Mouse (Mus musculus): ENCODE measurements around the gene Cd320. TPM values are rescaled to one million over a fixed set of nuclear protein-coding genes. Genes with fewer than 3 reads are reported as not detected.
A peak's percentile ranks its signal among the peaks of the same experiment; 100 is the strongest.
"Not testable (repeated sequence)": the region's sequence is repeated elsewhere in the genome, so short reads cannot be mapped to it uniquely, and the experiment has no call there.

Gene Cd320
- total and polyA plus RNA-seq, 3 experiments, result 45.6 to 48.5 TPM; not detected in 1

- peaks cover 27% of the 10 kb centered on the region for H3K79me2 ChIP-seq (ENCODE audit: control insufficient read depth, insufficient read depth, low read length, poor library complexity)
- not testable (repeated sequence) for H3K9ac ChIP-seq (ENCODE audit: control insufficient read depth, low read depth, low read length, poor library complexity, severe bottlenecking); DNase-seq (ENCODE audit: low read depth, low spot score); H3K27ac ChIP-seq (ENCODE audit: control insufficient read depth, low read depth, low read length); H3K27me3 ChIP-seq (ENCODE audit: control insufficient read depth in 1 of 2, insufficient read depth in 2 of 2, low read length in 2 of 2); H3K4me3 ChIP-seq (ENCODE audit: control insufficient read depth in 1 of 2, insufficient read depth in 1 of 2, low read depth in 2 of 2, low read length in 2 of 2); H3K9me3 ChIP-seq (replicated peaks; ENCODE audit: insufficient read depth, low read length)
- 0 out of 6 replicates have a peak, but pooled peaks of 2 of the 3 experiments have one; percentile 2 to 9 for TF ChIP-seq CTCF (IDR thresholded peaks at IDR 0.05 in 2 of 3, conservative IDR thresholded peaks at IDR 0.05 in 1 of 3; ENCODE audit: control insufficient read depth in 1 of 3, insufficient read depth in 1 of 3, low read depth in 2 of 3, low read length in 3 of 3, poor library complexity in 1 of 3, severe bottlenecking in 1 of 3)
- peak; percentile 41; the same call in 1 of the 2 replicates for TF ChIP-seq ZNF384 (IDR thresholded peaks at IDR 0.05; ENCODE audit: low read depth, low read length)
- H3K4me1 ChIP-seq (ENCODE audit: control insufficient read depth in 1 of 2, insufficient read depth in 2 of 2, low read length in 2 of 2), result peaks cover 4 to 18% of the 10 kb centered on the region in 2 experiments
- peaks cover 0 to 16% of the 10 kb centered on the region in 2 experiments; a peak in 2 of 4 replicates for H3K36me3 ChIP-seq (ENCODE audit: control insufficient read depth in 1 of 2, insufficient read depth in 2 of 2, low read length in 2 of 2)
These were observed 49.0 kb downstream of the Cd320 start for GRCm38 (mm10) chr17:33891892-33892291.

GRCm38 (mm10) chr17:33892429-33892828, 49.5 kb downstream of the Cd320 start:
- TF ChIP-seq NRF1 (IDR thresholded peaks at IDR 0.05; ENCODE audit: insufficient read depth, low read depth, low read length, poor library complexity, severe bottlenecking), result no peak
- TF ChIP-seq E2F4 (IDR thresholded peaks at IDR 0.05; ENCODE audit: borderline replicate concordance, low read depth, low read length), result no peak
- TF ChIP-seq TCF12 (IDR thresholded peaks at IDR 0.05; ENCODE audit: low read depth, low read length), result no peak
- no peak for TF ChIP-seq SIN3A (IDR thresholded peaks at IDR 0.05; ENCODE audit: low read length)
- TF ChIP-seq CHD1 (IDR thresholded peaks at IDR 0.05; ENCODE audit: low read depth, low read length), result no peak
- TF ChIP-seq RAD21 (IDR thresholded peaks at IDR 0.05; ENCODE audit: low read depth, low read length), result no peak
- TF ChIP-seq ETS1 (IDR thresholded peaks at IDR 0.05; ENCODE audit: low read depth, low read length), result no peak
- no peak for TF ChIP-seq MYB (IDR thresholded peaks at IDR 0.05; ENCODE audit: low read depth, low read length)
- TF ChIP-seq ZKSCAN1 (IDR thresholded peaks at IDR 0.05; ENCODE audit: low read depth, low read length), result no peak
- no peak for TF ChIP-seq POLR2AphosphoS2 (IDR thresholded peaks at IDR 0.05; ENCODE audit: low read length)
- TF ChIP-seq JUND (IDR thresholded peaks at IDR 0.05; ENCODE audit: low read depth, low read length), result no peak
- no peak for TF ChIP-seq BHLHE40 (IDR thresholded peaks at IDR 0.05; ENCODE audit: borderline replicate concordance, low read depth, low read length)
- no peak for TF ChIP-seq MAZ (IDR thresholded peaks at IDR 0.05; ENCODE audit: low read depth, low read length)
- no peak for TF ChIP-seq MAFK (IDR thresholded peaks at IDR 0.05; ENCODE audit: borderline replicate concordance, low read depth, low read length)
- TF ChIP-seq CTCF (IDR thresholded peaks at IDR 0.05 in 2 of 3, conservative IDR thresholded peaks at IDR 0.05 in 1 of 3; ENCODE audit: control insufficient read depth in 1 of 3, insufficient read depth in 1 of 3, low read depth in 2 of 3, low read length in 3 of 3, poor library complexity in 1 of 3, severe bottlenecking in 1 of 3), result no peak
- TF ChIP-seq CHD2 (IDR thresholded peaks at IDR 0.05; ENCODE audit: low read length), result no peak
- TF ChIP-seq TBP (IDR thresholded peaks at IDR 0.05; ENCODE audit: low read depth, low read length), result no peak
- no peak for TF ChIP-seq GABPA (IDR thresholded peaks at IDR 0.05; ENCODE audit: low read depth, low read length)
- H3K27me3 ChIP-seq (ENCODE audit: control insufficient read depth in 1 of 2, insufficient read depth in 2 of 2, low read length in 2 of 2), result no peaks in the 10 kb centered on the region
- peaks cover 0 to 16% of the 10 kb centered on the region in 2 experiments; a peak in 2 of 4 replicates for H3K36me3 ChIP-seq (ENCODE audit: control insufficient read depth in 1 of 2, insufficient read depth in 2 of 2, low read length in 2 of 2)
- DNase-seq (ENCODE audit: low read depth, low spot score), result no peak
- H3K9me3 ChIP-seq (replicated peaks; ENCODE audit: insufficient read depth, low read length), result no peaks in the 10 kb centered on the region
- peaks cover 26% of the 10 kb centered on the region for H3K79me2 ChIP-seq (ENCODE audit: control insufficient read depth, insufficient read depth, low read length, poor library complexity)
- no peak overlapping the region for H3K27ac ChIP-seq (ENCODE audit: control insufficient read depth, low read depth, low read length)
- H3K9ac ChIP-seq (ENCODE audit: control insufficient read depth, low read depth, low read length, poor library complexity, severe bottlenecking), result no peak overlapping the region
- H3K4me1 ChIP-seq (ENCODE audit: control insufficient read depth in 1 of 2, insufficient read depth in 2 of 2, low read length in 2 of 2), result peaks cover 5 to 18% of the 10 kb centered on the region in 2 experiments
- H3K4me3 ChIP-seq (ENCODE audit: control insufficient read depth in 1 of 2, insufficient read depth in 1 of 2, low read depth in 2 of 2, low read length in 2 of 2), result no peak overlapping the region

DNA sequence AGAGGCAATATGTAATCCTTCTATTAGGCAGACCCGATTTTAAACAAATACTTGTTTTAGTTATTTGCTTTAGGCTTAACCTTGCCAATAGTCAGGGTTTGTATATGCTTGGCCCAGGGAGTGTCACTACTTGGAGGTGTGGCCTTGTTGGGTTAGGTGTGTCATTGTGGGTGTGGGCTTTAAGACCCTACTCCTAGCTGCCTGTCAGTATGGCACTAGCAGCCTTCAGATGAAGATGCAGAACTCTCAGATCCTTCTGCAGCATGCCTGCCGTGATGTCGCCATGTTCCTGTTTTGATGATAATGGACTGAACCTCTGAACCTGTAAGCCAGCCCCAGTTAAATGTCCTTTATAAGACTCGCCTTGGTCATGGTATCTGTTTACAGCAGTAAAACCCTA, 50.1 kb downstream of the Cd320 start:
- H3K27me3 ChIP-seq (ENCODE audit: control insufficient read depth in 1 of 2, insufficient read depth in 2 of 2, low read length in 2 of 2); H3K27ac ChIP-seq (ENCODE audit: control insufficient read depth, low read depth, low read length); H3K9ac ChIP-seq (ENCODE audit: control insufficient read depth, low read depth, low read length, poor library complexity, severe bottlenecking); H3K9me3 ChIP-seq (replicated peaks; ENCODE audit: insufficient read depth, low read length); DNase-seq (ENCODE audit: low read depth, low spot score); H3K4me3 ChIP-seq (ENCODE audit: control insufficient read depth in 1 of 2, insufficient read depth in 1 of 2, low read depth in 2 of 2, low read length in 2 of 2): not testable (repeated sequence)
- Histone ChIP-seq H3K79me2 (ENCODE audit: control insufficient read depth, insufficient read depth, low read length, poor library complexity) (peaks cover 23% of the 10 kb centered on the region), H3K36me3 (ENCODE audit: control insufficient read depth in 1 of 2, insufficient read depth in 2 of 2, low read length in 2 of 2) (peaks cover 0 to 17% of the 10 kb centered on the region in 2 experiments; a peak in 2 of 4 replicates), H3K4me1 (ENCODE audit: control insufficient read depth in 1 of 2, insufficient read depth in 2 of 2, low read length in 2 of 2) (peaks cover 6 to 19% of the 10 kb centered on the region in 2 experiments)

Measured in MEL (cell line).